Mouse (Mus musculus): ENCODE results near the gene Adgrg2.

Adgrg2 gene

GRCm38 (mm10) chrX:160390464-160390956 lies at the start of gene Adgrg2:
TSS of gene Adgrg2 (plus strand) at chrX:160390690.
- DNase-seq (ENCODE audit: low spot score in 2 of 2) = no peak

DNA sequence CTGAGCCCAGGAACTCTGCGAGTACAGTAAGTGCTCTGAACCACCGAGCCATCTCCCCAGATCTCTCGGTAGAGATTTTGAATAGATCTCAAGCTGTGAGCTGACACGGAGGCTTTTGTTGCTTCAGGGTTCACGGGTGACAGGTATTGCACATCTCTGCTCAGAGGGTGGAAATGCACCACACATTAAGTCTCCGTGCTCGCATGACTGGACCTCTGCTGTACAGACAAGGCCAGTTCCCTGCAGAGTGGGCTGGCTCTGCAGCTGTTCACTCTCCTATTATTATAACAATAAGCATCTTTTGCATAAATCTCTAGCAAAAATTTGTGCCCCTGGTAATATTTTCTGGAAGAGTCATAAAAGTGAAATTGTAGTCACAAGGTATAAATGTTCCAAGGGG lies 39.5 kb upstream of the Adgrg2 start:
- DNase-seq (ENCODE audit: low spot score in 2 of 2) = no peak

DNA sequence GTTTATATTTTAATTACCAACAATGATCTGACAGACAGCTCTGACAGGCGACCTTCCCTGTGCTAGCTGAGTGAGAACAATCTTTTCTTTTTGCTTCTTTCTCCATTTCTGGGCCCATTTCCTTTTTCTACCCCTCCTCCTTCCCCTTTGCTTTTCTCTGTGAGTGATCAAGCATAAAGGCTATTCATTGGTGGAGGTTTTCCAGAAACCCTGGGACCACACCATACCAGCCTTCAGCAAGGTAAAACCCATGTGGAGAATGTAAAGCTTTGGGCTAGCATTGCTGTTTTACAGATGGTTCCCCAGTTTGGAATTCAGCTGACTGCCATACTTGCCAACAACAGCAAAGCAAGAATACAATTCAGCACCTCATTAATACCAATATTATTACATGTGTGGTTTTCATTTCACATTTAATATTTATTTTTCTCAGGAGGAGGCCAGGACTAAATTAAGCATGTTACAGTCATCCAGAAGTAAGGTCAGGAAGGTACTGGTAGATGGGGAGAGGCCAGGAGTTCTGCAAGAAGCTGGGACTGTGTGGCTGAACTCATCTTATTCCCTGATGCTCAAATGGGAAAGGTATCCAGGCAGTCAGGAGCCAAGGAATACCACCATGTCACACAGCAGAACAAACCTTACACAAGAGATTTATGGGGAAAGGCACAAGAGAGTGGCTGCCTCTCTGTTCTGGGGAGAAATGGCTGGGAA lies 38.4 kb upstream of the Adgrg2 start:
- DNase-seq (ENCODE audit: low spot score in 2 of 2) = no peak

- no peak for DNase-seq (ENCODE audit: low spot score in 2 of 2)
These were observed 5.6 kb upstream of the Adgrg2 start for GRCm38 (mm10) chrX:160384748-160385501.

GRCm38 (mm10) chrX:160385502-160385772 lies 5.1 kb upstream of the Adgrg2 start:
- no peak for DNase-seq (ENCODE audit: low spot score in 2 of 2)

DNA sequence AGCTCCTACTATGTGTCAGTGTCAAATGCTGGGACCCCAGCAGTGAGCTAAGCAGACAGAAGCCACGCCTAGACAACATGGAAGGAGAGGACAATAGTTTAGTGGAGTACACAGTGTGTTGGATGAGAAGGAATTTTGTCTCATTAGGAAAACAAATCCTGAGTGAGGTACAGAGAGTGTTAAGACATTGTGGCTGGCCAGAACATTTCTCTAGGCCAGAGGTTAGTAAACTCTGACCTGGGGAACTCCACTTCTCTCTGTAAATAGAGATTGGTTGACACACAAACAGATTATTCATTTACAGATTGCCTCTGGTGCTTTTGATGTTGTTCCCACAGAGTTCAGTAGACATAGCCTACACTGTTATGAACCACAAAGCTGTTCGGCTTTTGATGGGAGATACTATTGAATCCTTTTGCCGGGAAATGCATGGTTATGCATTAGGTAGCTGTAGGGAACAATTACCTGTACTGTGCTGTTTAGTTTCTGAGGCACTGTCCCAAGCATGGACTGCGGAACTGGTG lies 22.5 kb downstream of the Adgrg2 start:
- no peak for DNase-seq (ENCODE audit: low spot score in 2 of 2)

GRCm38 (mm10) chrX:160413881-160414395 lies 23.4 kb downstream of the Adgrg2 start:
- DNase-seq (ENCODE audit: low spot score in 2 of 2) = no peak

DNA sequence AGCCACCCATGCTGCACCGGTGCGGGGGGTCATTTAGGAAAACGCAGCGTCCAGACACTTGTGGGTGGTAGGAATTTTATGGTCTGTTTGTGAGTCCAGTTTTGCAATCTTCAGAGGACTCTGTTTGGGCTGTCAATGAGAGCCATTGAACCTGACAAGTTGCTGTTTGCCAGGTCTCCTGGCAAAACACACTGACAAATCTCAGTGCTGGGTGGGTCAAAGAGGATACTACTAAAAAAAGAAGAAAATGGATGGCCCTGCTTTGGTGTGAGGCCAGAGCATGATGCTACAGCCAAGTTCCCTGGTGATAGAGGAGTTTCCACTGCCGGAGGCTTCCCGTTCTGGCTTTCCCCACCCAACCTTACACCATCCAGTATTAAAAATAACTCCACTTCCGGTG lies 27.9 kb downstream of the Adgrg2 start:
- DNase-seq (ENCODE audit: low spot score in 2 of 2) = no peak

DNA sequence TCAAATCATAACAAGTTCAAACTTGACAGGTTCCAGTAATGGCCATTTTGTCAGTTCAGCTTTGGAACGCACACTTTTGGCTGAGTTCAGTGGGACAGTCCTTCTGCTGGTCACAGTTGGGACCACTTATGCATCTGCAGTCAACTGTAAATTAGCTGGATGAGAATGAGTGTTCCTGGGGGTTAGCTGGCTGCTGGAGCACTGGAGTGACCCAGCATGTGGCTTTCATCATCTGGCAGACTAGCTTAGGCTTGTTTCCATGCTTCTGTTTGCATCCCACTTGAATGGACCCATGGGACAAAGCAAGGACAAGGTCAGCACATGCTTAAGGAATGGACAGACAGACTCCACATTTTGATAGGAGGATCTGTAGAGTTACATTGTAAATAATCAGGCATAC lies 33.2 kb downstream of the Adgrg2 start:
- DNase-seq (ENCODE audit: low spot score in 2 of 2) = no peak

- DNase-seq (ENCODE audit: low spot score in 2 of 2) = no peak
These were observed 36.0 kb downstream of the Adgrg2 start for GRCm38 (mm10) chrX:160426486-160426885.

- no peak for DNase-seq (ENCODE audit: low spot score in 2 of 2)
These were observed 36.4 kb downstream of the Adgrg2 start for GRCm38 (mm10) chrX:160426930-160427329.

DNA sequence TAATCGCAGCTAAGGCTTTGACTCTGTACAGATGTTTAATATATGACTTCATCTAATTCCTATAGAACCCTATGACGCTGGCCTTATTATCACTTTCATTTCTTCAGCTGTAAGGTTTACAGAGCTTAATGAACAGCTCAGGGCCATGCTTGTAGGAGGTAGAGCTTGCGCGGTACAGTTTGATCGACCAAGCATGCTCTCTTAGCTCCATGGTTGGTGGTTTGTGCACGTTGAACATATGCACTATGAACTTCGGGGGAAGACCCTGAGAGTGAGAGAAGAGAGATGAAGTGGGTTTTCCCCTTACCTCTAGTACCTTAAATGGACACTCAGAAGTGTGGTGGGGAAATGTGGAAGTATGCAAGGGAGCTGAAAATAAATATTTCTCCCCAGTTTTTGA lies 41.7 kb downstream of the Adgrg2 start:
- DNase-seq (ENCODE audit: low spot score in 2 of 2) = no peak

GRCm38 (mm10) chrX:160441272-160441671 lies 50.8 kb downstream of the Adgrg2 start:
- no peak for DNase-seq (ENCODE audit: low spot score in 2 of 2)

DNA sequence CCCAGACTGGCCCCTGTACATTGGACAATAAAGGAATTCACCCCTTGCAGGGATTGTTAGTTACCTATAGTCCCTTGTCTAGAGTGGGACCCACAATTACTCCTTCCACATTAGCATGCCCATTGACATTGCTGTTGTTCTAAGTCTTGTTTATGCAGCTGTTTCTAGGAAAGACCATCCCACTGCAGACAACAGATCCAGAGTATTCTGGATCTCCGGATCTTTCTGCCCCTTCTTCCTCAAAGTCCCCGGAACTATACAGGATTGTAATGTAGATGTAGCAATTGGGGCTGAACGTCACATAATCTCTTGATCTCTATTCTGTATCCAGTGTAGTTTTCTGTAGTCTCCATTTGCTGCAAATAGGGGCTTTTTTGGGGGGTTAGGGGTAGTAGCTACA lies 57.9 kb downstream of the Adgrg2 start:
- no peak for DNase-seq (ENCODE audit: low spot score in 2 of 2)

DNA sequence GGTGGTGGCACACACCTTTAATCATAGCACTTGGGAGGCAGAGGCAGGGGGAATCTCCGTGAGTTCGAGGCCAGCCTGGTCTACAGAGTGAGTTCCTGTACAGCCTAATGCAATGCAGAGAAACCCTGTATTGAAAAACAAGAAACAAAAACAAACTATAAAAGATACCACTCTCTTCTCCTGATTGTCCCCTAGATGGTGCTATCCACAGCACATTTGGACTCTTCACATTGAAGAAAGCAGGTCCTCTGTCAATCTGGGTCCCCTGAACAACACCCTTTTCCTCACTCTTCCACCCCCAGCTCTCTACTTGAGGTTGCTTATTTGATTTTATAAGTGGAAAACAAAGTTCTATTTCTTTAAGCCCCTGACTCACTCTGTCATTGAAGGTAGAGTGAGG lies 58.9 kb downstream of the Adgrg2 start:
- peak in 1 of 2 experiments; percentile 3 for DNase-seq (ENCODE audit: low spot score in 2 of 2)

GRCm38 (mm10) chrX:160455686-160456085 lies 65.2 kb downstream of the Adgrg2 start:
- no peak for DNase-seq (ENCODE audit: low spot score in 2 of 2)

GRCm38 (mm10) chrX:160471257-160471786 lies 80.8 kb downstream of the Adgrg2 start:
- no peak for DNase-seq (ENCODE audit: low spot score in 2 of 2)

DNA sequence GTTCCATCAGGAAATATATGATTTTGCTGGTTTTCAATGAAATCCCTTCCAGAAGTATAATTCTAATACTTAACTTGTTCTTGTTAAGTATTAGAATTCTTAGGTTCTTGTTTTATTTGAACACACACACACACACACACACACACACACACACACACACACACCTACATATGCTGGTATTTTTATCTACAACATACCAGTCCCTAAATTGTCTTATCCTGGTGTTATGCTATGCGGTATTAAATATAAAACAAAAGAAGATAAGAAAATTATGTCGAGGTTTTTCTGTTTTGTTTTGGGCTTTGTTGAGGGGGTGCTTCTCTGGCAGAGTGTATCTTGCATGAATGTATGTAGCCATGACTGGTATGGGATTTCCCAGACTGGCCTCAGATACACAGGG lies 99.3 kb downstream of the Adgrg2 start:
- no peak for DNase-seq (ENCODE audit: low spot score in 2 of 2)

DNA sequence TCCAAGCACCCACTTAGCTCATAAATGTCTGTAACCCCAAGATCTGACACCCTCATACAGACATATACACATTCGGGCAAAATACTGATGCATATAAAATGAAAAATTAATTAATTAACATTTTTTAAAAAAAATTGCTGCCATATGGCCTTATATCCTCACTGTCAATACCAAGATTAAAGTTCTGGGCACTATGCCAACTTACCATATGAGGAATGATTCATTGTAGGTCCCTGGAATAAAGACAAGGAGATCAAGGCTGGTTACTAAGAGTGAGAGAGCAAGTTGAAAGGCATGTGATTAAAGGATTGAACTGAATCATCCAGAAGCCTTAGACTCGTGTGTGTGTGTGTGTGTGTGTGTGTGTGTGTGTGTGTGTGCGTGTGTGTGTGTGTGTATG lies 103.8 kb downstream of the Adgrg2 start:
- DNase-seq (ENCODE audit: low spot score in 2 of 2) = no peak

DNA sequence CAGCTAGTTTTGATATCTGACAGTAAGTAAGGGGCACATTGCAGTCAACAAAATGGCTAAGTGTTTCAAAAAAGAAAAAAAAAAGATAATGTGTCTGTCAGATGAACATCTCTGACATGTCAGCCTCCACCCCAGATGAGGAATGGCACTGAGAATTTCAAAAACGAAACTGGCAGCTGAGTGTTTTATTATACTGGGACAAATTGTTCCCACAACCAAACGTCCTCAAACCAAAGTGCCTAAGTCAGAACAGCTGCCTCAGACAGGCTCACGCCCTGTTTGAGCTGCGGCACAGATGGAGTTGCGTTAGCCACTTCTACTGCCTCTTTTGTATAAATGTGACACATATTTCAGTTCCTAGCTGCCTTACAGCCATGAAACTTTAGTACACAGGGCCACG lies 104.4 kb downstream of the Adgrg2 start:
- DNase-seq (ENCODE audit: low spot score in 2 of 2) = no peak

DNA sequence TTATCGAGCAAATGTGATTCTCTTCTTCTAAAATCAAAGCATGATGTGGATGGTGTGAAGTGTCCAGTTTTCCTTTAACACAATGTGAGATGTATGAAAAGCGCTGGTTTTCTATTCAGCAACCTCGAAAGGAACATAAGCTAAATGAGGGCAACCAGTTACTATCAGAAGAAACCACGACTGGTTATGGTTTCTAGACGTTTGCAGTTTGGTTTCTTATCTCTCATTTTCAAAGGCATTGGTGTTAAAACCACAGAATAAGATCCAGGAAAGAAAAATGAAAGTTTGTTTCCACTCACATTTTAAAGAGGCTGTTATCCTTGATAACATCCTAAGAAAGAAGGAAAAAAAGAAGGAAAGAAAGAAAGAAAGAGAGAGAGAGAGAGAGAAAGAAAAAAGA lies 106.0 kb downstream of the Adgrg2 start:
- DNase-seq (ENCODE audit: low spot score in 2 of 2) = no peak

GRCm38 (mm10) chrX:160501095-160501494 lies 110.6 kb downstream of the Adgrg2 start:
- DNase-seq (ENCODE audit: low spot score in 2 of 2) = no peak

GRCm38 (mm10) chrX:160501687-160502047 lies 111.2 kb downstream of the Adgrg2 start:
- DNase-seq (ENCODE audit: low spot score in 2 of 2) = no peak

Measured in right cerebral cortex, adult 2 months (tissue).